Mouse (Mus musculus): Measurements from ENCODE around the gene Dot1l.
A peak's percentile ranks its signal among the peaks of the same experiment; 100 is the strongest.

Dot1l gene

GRCm38 (mm10) chr10:80754594-80755290 lies at the start of gene Dot1l:
Dot1l (plus strand) TSS chr10:80755206.
- DNase-seq (ENCODE audit: low spot score), result peak; percentile 99

DNA sequence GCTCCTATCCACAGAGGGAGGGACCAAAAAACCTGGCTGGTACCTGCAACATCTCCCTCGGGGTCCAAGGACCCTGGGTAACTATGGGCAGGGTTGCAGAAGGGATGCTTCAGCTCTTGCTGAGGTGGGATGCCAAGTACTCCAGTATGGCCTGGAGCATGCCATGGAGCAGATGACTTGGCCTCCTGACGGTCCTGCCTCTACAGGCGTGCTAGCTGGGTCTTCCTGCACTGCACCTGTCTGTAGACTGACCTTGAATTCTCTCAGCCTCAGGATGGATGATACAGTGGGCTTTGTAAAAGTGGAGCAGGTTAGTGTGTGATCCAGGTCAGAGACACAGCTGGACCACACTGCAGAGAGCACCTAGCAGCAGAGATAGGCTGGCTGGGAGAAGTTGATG lies 49.5 kb upstream of the Dot1l start:
- DNase-seq (ENCODE audit: low spot score), result no peak

- DNase-seq (ENCODE audit: low spot score), result no peak
Observed at GRCm38 (mm10) chr10:80710834-80711233, 44.2 kb upstream of the Dot1l start.

DNA sequence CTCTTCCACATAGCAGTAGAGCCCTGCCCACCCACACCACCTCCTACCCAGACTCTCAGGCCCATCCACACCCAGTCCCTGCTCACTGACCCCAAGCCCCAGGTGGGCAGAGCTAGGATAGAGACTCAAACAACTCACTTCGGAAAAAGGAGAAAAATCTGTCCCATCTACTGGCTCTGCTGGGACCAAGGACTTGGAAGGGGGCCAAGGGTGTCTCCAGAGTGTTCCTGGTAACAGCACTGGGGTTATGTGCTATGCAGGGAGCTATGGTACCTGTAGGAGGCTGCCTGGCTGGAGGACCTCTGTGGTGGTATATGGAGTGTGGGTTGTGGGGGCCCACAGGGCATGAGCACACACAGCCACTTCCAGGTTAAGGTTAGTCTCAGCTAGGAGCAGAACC lies 37.7 kb upstream of the Dot1l start:
- DNase-seq (ENCODE audit: low spot score), result no peak

GRCm38 (mm10) chr10:80727369-80728127 lies 27.5 kb upstream of the Dot1l start:
- no peak for DNase-seq (ENCODE audit: low spot score)

DNA sequence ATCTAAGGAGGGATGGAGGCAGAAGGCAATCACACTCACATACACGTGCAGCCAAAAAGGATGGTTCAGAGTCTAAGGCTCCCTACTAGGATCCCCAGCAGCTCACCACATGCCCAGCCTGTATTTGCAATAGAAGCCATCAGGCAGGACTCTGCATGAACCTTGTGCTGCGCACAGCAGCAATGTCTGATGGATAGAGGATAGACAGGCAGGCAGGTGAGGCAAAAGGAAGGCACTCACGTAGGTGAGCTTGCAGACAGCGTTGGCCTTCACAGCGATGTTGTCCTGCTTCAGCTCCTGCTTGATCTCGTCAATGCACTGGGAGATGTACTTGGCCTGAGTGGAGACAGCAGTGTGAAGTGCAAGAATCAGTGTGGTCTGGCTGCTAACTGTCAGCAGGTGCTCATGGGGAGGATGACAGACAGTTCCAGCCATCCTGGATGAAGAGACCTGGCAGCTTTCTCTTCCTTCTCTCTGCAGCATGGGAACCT lies 22.4 kb upstream of the Dot1l start:
- no peak for DNase-seq (ENCODE audit: low spot score)

GRCm38 (mm10) chr10:80736731-80737130 lies 18.3 kb upstream of the Dot1l start:
- DNase-seq (ENCODE audit: low spot score), result no peak

- peak; percentile 28 for DNase-seq (ENCODE audit: low spot score)
Observed at GRCm38 (mm10) chr10:80738657-80739056, 16.3 kb upstream of the Dot1l start.

DNA sequence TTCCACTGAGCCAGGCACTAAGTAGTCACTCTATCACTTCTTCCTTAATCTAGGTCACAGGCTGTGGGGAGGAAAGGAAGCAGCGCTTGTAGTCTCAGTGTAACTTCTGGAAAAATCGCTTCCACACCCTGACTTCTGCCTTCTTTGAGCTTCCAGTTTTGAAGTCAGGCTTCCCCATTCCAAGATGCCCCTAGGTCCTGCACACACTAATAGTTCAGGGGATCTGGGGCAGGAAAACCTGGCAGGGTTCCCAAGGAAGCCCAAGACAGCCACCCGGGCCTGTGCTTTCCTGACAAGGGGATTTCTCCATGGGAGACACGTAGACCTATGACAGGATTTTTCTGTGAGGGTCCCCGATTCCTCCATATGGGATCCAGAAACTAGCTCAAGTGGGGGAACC lies 13.9 kb upstream of the Dot1l start:
- no peak for DNase-seq (ENCODE audit: low spot score)

GRCm38 (mm10) chr10:80741634-80742179 lies 13.3 kb upstream of the Dot1l start:
- no peak for DNase-seq (ENCODE audit: low spot score)

DNA sequence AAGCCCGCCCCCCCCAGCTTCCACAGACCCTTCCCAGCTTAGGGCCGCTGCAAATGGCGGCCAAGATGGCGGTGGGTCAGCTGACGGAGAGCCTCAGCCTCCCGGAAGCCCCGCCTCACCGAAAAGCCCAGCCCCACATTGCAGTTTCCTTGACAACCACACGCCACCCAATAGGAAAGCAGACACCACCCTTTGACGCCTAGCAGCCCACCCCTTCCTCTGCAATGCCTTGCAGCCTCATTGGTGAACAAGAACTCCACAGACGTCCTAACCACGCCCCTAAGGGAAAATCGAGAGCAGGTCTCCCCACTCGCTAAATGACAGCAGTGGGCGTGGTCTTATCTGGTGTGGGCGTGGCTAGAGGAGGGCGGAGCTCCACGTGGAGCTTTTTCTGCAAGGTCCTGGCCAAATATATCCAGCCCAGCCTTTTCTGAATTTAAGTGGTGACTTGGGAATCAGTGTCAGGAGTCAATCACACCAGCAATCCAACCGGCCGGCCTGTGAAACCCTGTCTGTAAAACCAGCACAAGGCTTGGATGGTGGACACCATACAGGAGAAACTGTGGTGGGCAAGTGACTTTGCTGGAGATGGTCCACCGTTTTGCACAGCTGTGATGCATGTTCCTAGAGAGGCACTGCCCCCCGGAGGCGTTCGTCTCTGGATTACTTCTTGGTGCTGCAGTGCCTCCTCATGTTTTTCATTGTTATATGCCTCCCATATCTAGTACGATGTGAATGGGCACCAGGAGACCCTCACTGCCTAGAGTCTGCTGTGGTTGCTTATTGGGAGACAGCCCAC lies 12.6 kb upstream of the Dot1l start, which contains the start of gene Ap3d1:
TSS of gene Ap3d1 (minus strand) at position 85 of the 799 bp plus-strand sequence.
- DNase-seq (ENCODE audit: low spot score), result peak; percentile 99

DNA sequence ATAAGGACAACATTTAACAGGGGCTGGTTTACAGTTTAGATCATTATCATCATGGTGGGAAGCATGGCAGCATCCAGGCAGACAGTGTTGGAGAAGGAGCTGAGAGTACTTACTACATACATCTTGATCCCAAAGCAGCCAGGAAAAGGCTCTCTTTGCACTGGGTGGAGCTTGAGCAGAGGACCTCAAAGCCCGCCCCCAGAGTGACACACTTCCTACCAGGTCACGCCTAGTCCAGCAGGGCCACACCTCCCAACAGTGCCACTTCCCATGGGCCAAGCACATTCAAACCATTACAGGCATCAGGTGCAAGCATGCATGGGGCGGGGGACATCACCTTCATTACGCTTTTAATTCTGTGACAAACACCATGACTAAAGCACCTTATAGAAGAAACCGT lies 10.7 kb upstream of the Dot1l start:
- DNase-seq (ENCODE audit: low spot score), result no peak

DNA sequence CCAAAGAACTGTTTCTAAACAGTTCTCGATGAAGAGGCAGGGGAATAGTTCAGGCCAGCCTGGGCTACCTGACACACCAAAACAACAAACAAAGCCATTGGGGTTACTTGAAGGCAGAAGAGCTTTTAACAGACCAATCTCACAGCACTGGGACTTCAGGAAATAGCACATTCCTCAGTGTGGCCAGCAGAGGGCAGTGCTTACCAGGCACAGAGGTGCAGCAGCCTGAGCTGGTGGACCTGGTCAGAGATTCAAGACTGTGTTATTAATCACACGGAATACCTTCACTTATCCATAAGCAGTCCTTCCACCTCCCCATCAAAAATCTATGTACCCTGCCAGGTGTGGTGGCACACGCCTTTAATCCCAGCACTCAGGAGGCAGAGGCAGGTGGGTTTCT lies 7.6 kb upstream of the Dot1l start:
- peak; percentile 71 for DNase-seq (ENCODE audit: low spot score)

GRCm38 (mm10) chr10:80748609-80749008 lies 6.4 kb upstream of the Dot1l start:
- no peak for DNase-seq (ENCODE audit: low spot score)

DNA sequence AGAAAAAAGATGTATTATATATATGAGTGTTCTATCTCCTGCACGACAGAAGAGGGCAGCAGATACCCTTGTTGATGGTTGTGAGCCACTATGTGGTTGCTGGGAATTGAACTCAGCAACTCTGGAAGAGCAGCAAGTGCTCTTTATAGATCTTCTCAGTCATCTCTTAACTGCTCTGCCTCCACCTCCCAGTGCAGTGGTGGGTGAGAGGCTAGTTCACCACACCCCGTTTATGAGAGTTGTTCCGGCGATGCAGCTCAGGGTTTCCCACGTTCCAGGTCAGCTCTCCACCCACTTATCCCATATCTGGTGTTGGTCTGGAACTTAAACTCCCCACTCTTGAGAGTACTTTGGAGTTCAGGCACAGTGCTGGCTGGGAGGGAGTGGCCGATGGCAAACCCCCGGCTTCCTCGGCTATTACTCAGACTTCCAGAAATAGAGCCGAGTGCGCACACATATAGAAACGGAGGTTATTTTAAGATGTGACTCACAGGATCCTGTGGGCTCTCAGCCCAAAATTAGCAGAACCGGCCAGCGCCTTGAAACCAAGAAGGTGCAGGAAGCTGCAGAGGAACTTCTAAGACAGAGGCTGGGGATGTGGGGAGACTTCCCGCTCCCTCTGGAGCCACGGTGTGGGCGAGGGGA lies 3.7 kb upstream of the Dot1l start:
- peak; percentile 68 for DNase-seq (ENCODE audit: low spot score)

DNA sequence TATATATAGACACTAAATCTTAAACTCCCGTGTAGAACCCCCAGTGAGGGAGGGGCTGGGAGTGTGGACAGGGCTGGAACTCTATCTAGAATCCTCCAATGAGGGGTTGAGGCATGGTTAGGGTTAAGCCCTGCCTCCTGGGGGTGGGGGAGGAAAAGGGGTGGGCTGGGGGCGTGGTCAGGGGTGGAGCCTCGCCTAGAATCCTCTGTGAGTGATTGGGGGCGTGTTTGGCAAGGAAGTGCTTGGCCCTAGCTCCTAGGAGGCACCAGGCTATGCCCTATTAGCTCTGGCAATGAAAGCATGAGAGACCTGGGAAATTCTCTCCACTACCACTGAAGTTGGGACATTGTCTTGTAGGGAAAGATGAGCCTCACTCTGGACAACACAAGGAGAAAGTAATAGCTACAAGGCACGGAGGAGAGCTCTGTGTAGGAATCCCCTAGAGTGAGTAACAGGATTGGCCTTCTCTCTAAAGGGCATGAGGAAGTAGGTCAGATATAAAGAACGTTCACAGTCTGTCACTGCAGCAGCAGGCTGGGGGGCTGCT lies 2.9 kb upstream of the Dot1l start:
- peak; percentile 34 for DNase-seq (ENCODE audit: low spot score)

DNA sequence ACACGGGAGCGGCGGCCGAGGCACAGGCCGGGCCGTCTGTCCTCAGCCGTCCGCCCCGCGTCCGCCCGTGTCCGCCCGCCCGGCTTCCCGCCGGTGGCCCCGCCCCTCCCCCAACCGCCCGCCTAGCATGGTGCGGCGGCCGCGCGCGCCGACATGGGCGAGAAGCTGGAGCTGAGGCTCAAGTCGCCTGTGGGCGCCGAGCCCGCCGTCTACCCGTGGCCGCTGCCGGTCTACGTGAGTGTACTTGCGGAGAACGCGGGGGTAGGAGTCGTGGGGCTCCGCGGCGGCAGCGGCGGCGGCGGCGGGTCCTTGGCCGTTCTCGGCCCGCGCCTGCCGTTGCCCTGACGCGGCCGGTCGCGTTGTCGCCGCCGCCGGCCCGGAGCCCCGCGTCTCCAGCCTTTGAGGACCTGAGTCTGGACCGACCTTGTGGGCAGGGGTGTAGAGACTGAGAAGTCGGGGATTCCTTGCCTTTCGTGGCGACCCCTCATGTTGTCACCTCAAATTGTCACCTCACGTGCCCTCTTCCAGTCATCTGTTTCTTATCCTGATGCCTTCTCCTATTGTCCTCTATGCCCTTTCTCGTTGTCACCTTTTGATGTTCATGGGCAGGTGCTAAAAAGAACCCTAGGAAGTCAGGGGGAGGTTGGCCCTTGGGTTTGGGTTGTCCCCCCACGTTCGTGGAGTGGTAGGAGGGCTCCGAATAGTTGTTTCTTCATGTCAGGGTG lies 447 bp downstream of the Dot1l start:
- DNase-seq (ENCODE audit: low spot score), result no peak

DNA sequence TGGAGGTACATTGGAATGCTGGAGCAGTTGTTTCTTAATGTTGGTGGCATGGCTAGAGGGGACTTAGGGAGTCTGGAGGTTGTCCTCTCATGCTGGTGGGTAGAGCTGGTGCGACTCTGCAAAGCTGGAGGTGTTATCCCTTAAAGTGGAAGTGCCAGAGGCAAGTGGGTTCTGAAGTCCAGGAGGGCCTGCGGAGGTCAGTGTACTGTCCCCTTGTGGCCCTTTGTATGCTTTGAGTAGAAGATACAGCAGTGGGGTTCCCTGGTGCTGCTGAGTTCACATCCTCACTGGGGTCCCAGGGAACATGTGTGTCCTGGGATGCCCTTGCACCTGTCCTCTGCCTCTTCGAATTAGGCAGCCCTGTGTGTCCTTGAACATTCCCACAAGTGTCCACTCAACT lies 1.1 kb downstream of the Dot1l start:
- no peak for DNase-seq (ENCODE audit: low spot score)

DNA sequence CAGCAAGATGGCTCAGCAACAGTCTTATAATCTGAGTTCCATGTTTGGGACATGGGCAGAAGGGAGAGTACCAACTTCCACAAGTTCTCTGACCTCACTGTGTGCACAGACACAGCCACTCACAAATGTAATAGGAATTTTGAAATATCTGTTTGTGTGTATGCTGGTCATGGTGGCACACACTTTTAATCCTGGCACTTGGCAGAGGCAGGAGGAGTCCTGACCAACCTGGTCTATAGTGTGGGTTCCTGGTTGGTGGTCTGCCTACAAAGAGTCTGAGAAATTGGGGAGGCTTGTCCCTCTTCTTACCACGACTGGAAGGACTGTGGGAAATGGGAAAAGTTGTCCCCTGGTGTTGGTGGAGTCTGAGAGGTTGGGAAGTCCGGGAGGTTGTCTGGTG lies 1.5 kb downstream of the Dot1l start:
- no peak for DNase-seq (ENCODE audit: low spot score)

- DNase-seq (ENCODE audit: low spot score), result no peak
Observed at GRCm38 (mm10) chr10:80756967-80757366, 2.0 kb downstream of the Dot1l start.

- DNase-seq (ENCODE audit: low spot score), result peak; percentile 76
Observed at GRCm38 (mm10) chr10:80757717-80758116, 2.7 kb downstream of the Dot1l start.
